Comparison of ENCODE assay signal across 8 mouse cellular contexts in genomic region chr1:74817219-74817618, GRCm38 (mm10). TPM values are rescaled to one million over a fixed set of nuclear protein-coding genes. Genes with fewer than 3 reads are reported as not detected.
DNase-seq lines count a peak whose midpoint lies in the region; ATAC-seq and TF ChIP-seq lines count a peak whose summit lies in the region.

No protein-coding gene starts in this region.

- H3K27ac ChIP-seq in kidney, embryonic 16.5 days (ENCODE audit: low read length): peak overlapping the region; percentile 86
- peak overlapping the region; percentile 82 for H3K27ac ChIP-seq in cortical plate, adult 2 months (ENCODE audit: insufficient read depth, low read length)
- peak overlapping the region; percentile 90 for H3K27ac ChIP-seq in hindbrain, postnatal 0 days
- H3K27ac ChIP-seq in midbrain, embryonic 15.5 days: peak overlapping the region; percentile 94

- TF ChIP-seq CTCF in cortical plate, adult 2 months (IDR thresholded peaks at IDR 0.05; ENCODE audit: extremely low read depth, insufficient read depth, low read length): no peak
- TF ChIP-seq CTCF in hindbrain, postnatal 0 days (IDR thresholded peaks at IDR 0.05; ENCODE audit: low read depth): no peak

- H3K4me2 ChIP-seq in kidney, embryonic 16.5 days (replicated peaks; ENCODE audit: low read depth, low read length): peak overlapping the region; percentile 60
- H3K4me2 ChIP-seq in hindbrain, postnatal 0 days (ENCODE audit: low read depth, low read length): peak overlapping the region; percentile 68
- peak overlapping the region; percentile 58 for H3K4me2 ChIP-seq in midbrain, embryonic 15.5 days

- H3K9ac ChIP-seq in kidney, embryonic 16.5 days (replicated peaks; ENCODE audit: low read length): peak overlapping the region; percentile 87
- H3K9ac ChIP-seq in hindbrain, postnatal 0 days (replicated peaks; ENCODE audit: low read length): peak overlapping the region; percentile 82
- H3K9ac ChIP-seq in midbrain, embryonic 15.5 days: peak overlapping the region; percentile 94

- no peaks in the 10 kb centered on the region for H3K36me3 ChIP-seq in kidney, embryonic 16.5 days (ENCODE audit: insufficient read depth, low read length)
- H3K36me3 ChIP-seq in hindbrain, postnatal 0 days (ENCODE audit: insufficient read depth, low read length): no peaks in the 10 kb centered on the region
- H3K36me3 ChIP-seq in midbrain, embryonic 15.5 days (replicated peaks): no peaks in the 10 kb centered on the region

- WGBS in kidney, embryonic 16.5 days: 11% methylated on average over 14 of the region's 14 CpGs
- WGBS in hindbrain, postnatal 0 days: 12% methylated on average over 14 of the region's 14 CpGs
- WGBS in midbrain, embryonic 15.5 days: 11% methylated on average over 14 of the region's 14 CpGs

- no peak for TF ChIP-seq POLR2A in cortical plate, adult 2 months (IDR thresholded peaks at IDR 0.05; ENCODE audit: extremely low read depth, insufficient read depth, low read length)

- H3K9me3 ChIP-seq in kidney, embryonic 16.5 days (ENCODE audit: low read length): no peaks in the 10 kb centered on the region
- H3K9me3 ChIP-seq in hindbrain, postnatal 0 days (ENCODE audit: low read length): no peaks in the 10 kb centered on the region
- no peaks in the 10 kb centered on the region for H3K9me3 ChIP-seq in midbrain, embryonic 15.5 days

- no peak for DNase-seq in kidney, adult 8-10 months
- DNase-seq in hindbrain, postnatal 0 days (ENCODE audit: low spot score): no peak
- DNase-seq in layer of hippocampus, adult 11-12 months (ENCODE audit: low spot score): no peak
- DNase-seq in adrenal gland, adult 8-10 months: no peak
- no peak for DNase-seq in kidney, postnatal 25 days

- peak; percentile 8; the same call in 1 of the 2 replicates for ATAC-seq in kidney, embryonic 16.5 days (ENCODE audit: low FRiP score, low TSS enrichment)
- peak; percentile 28 for ATAC-seq in hindbrain, postnatal 0 days
- peak; percentile 55 for ATAC-seq in midbrain, embryonic 15.5 days (replicated peaks)

- peaks cover 10% of the 10 kb centered on the region; the same call in 1 of the 2 replicates for H3K4me1 ChIP-seq in kidney, embryonic 16.5 days (ENCODE audit: insufficient read depth, low read length)
- no peaks in the 10 kb centered on the region for H3K4me1 ChIP-seq in cortical plate, adult 2 months (ENCODE audit: control insufficient read depth, insufficient read depth, low read length)
- no peaks in the 10 kb centered on the region for H3K4me1 ChIP-seq in hindbrain, postnatal 0 days (ENCODE audit: insufficient read depth, low read length)
- H3K4me1 ChIP-seq in midbrain, embryonic 15.5 days: peaks cover 12% of the 10 kb centered on the region

- peak overlapping the region; percentile 71 for H3K4me3 ChIP-seq in kidney, embryonic 16.5 days (ENCODE audit: low read length)
- peak overlapping the region; percentile 81 for H3K4me3 ChIP-seq in cortical plate, adult 2 months (ENCODE audit: insufficient read depth, low read length)
- H3K4me3 ChIP-seq in hindbrain, postnatal 0 days (ENCODE audit: low read length): peak overlapping the region; percentile 60
- H3K4me3 ChIP-seq in midbrain, embryonic 15.5 days: peak overlapping the region; percentile 79

- no peaks in the 10 kb centered on the region for H3K27me3 ChIP-seq in kidney, embryonic 16.5 days (ENCODE audit: insufficient read depth, low read length)
- no peaks in the 10 kb centered on the region for H3K27me3 ChIP-seq in hindbrain, postnatal 0 days (ENCODE audit: insufficient read depth, low read length)
- no peaks in the 10 kb centered on the region for H3K27me3 ChIP-seq in midbrain, embryonic 15.5 days (replicated peaks)

RNA-seq across cellular contexts. Expression of gene Wnt10a, which starts 25.9 kb away (rescaled TPM):
- 0.50 and 0.57 TPM in 2 replicates for polyA plus RNA-seq in kidney, embryonic 16.5 days (2015; fragmentation: Nextera tagmentation; extraction: Ambion mirVana)
- polyA plus RNA-seq in cortical plate, adult 2 months (2012; rRNA removed): 8.1 and 8.8 TPM in 2 replicates
- 1.8 and 2.7 TPM in 2 replicates for total RNA-seq in hindbrain, postnatal 0 days (2014; rRNA removed)
- 0.48 and 0.68 TPM in 2 replicates for polyA plus RNA-seq in hindbrain, postnatal 0 days (2015; fragmentation: Nextera tagmentation; extraction: Ambion mirVana)
- 0.34 and 0.37 TPM in 2 replicates for polyA plus RNA-seq in midbrain, embryonic 15.5 days (2015; fragmentation: Nextera tagmentation; extraction: Ambion mirVana)
- total RNA-seq in adrenal gland, adult 8-10 months (2022): 1 to 10 TPM in 1 of 4 experiments, under 1 TPM in 3; 0.58 to 1.0 (median 0.84) TPM

RNA-seq across cellular contexts. Expression of gene Cdk5r2, which starts 37.5 kb away (rescaled TPM):
- not detected in 2 replicates for polyA plus RNA-seq in kidney, embryonic 16.5 days (2015; fragmentation: Nextera tagmentation; extraction: Ambion mirVana)
- 304 and 313 TPM in 2 replicates for polyA plus RNA-seq in cortical plate, adult 2 months (2012; rRNA removed)
- 59.2 and 75.3 TPM in 2 replicates for total RNA-seq in hindbrain, postnatal 0 days (2014; rRNA removed)
- 12.3 and 13.6 TPM in 2 replicates for polyA plus RNA-seq in hindbrain, postnatal 0 days (2015; fragmentation: Nextera tagmentation; extraction: Ambion mirVana)
- polyA plus RNA-seq in midbrain, embryonic 15.5 days (2015; fragmentation: Nextera tagmentation; extraction: Ambion mirVana): 9.1 and 9.7 TPM in 2 replicates
- 1 to 10 TPM; 4.2 to 6.2 (median 6.0) TPM for total RNA-seq in adrenal gland, adult 8-10 months (2022)

RNA-seq across cellular contexts. Expression of gene Wnt6, which starts 45.5 kb away (rescaled TPM):
- 1.9 and 2.5 TPM in 2 replicates for polyA plus RNA-seq in kidney, embryonic 16.5 days (2015; fragmentation: Nextera tagmentation; extraction: Ambion mirVana)
- 1.2 and 2.2 TPM in 2 replicates for polyA plus RNA-seq in cortical plate, adult 2 months (2012; rRNA removed)
- 5.9 and 11.2 TPM in 2 replicates for total RNA-seq in hindbrain, postnatal 0 days (2014; rRNA removed)
- 6.7 and 7.4 TPM in 2 replicates for polyA plus RNA-seq in hindbrain, postnatal 0 days (2015; fragmentation: Nextera tagmentation; extraction: Ambion mirVana)
- 5.6 and 7.2 TPM in 2 replicates for polyA plus RNA-seq in midbrain, embryonic 15.5 days (2015; fragmentation: Nextera tagmentation; extraction: Ambion mirVana)
- 1 to 10 TPM; 3.9 to 6.6 (median 5.7) TPM for total RNA-seq in adrenal gland, adult 8-10 months (2022)

Comparison
In these comparisons a context has a peak if more than half of its experiments do, and no peak if none do; other contexts are left out.
1. RNA of gene Cdk5r2, which starts 37.5 kb away (polyA plus RNA-seq): 304 to 313 TPM in cortical plate, adult 2 months; 12.3 to 13.6 TPM in hindbrain, postnatal 0 days, 9.1 to 9.7 TPM in midbrain, embryonic 15.5 days and not detected in kidney, embryonic 16.5 days; every median in the first group is over 10 times any median in the second.
2. Peak in every context shown above with its lines, with median percentiles within 50 percentile points of each other: ATAC-seq, H3K27ac ChIP-seq, H3K4me2 ChIP-seq, H3K4me3 ChIP-seq and H3K9ac ChIP-seq.